Mouse (Mus musculus) small intestine, adult 2 months (tissue): ENCODE measurements around the gene Cpsf6. TPM values are rescaled to one million over a fixed set of nuclear protein-coding genes. Genes with fewer than 3 reads are reported as not detected.

ENCODE experiments used
- H3K27ac ChIP-seq: fragments of 200-500 bp; 2 replicates; pipeline ENCODE4 v1.5.1; 2012; ENCODE audit warnings: low read depth, low read length, control low read depth, inconsistent platforms; ENCODE audit not compliant: insufficient read depth
- H3K27me3 ChIP-seq: fragments of 200-500 bp; 2 replicates; pipeline ENCODE4 v1.6.1; 2012; ENCODE audit warnings: mild to moderate bottlenecking, moderate library complexity, low read length, inconsistent platforms; ENCODE audit not compliant: control insufficient read depth, insufficient read depth
- H3K36me3 ChIP-seq: fragments of 200-500 bp; 2 replicates; pipeline ENCODE4 v1.6.1; 2012; ENCODE audit warnings: mild to moderate bottlenecking, low read length, control low read depth, inconsistent platforms; ENCODE audit not compliant: control insufficient read depth, insufficient read depth
- H3K4me1 ChIP-seq: fragments of 200-500 bp; 2 replicates; pipeline ENCODE4 v1.6.1; 2012; ENCODE audit warnings: low read length, inconsistent platforms, mixed read lengths; ENCODE audit not compliant: control insufficient read depth, insufficient read depth, insufficient read length
- H3K4me3 ChIP-seq: fragments of 200-500 bp; 2 replicates; pipeline ENCODE4 v1.5.1; 2012; ENCODE audit warnings: low read depth, mild to moderate bottlenecking, control low read depth, inconsistent platforms, low read length, moderate library complexity
- CTCF ChIP-seq: fragments of 200-500 bp; IDR thresholded peaks from 2 replicates; pipeline ENCODE4 v1.5.1; 2012; ENCODE audit warnings: low read depth, mild to moderate bottlenecking, control low read depth, inconsistent platforms, low read length, moderate library complexity, mixed read lengths; ENCODE audit not compliant: insufficient replicate concordance, insufficient read length; ENCODE audit errors: extremely low read depth
- POLR2A ChIP-seq: fragments of 200-500 bp; IDR thresholded peaks from 2 replicates; pipeline ENCODE4 v1.6.1; 2012; ENCODE audit warnings: low read depth, mild to moderate bottlenecking, control low read depth, inconsistent platforms, low read length, moderate library complexity
- WGBS: fragments of 180-500 bp; shearing (Covaris S2); methylation state at CpG from one replicate; pipeline ENCODE4 v1.1.7; 2018; 5-methylcytosine and 5-hydroxymethylcytosine counted together
- polyA plus RNA-seq: library from polyadenylated mRNA; depleted of rRNA; stranded (reverse); fragments of >200 nt; gene quantifications from 2 replicates; pipeline ENCODE4 v1.2.3, GENCODE M21; 2012; rRNA removed

The Cpsf6 gene
- 22.6 and 36.6 TPM in 2 replicates for polyA plus RNA-seq

GRCm38 (mm10) chr10:117379908-117380307, at the start of gene Cpsf6:
Gene Cpsf6, minus strand, starts transcription at chr10:117380015.
- H3K27me3 ChIP-seq: no peaks in the 10 kb centered on the region
- peaks cover 2% of the 10 kb centered on the region; the same call in 1 of the 2 replicates for H3K4me1 ChIP-seq
- TF ChIP-seq POLR2A: no peak
- no peak for TF ChIP-seq CTCF
- H3K27ac ChIP-seq: no peak within 1 kb of the TSS
- 52% methylated on average over 6 of the region's 6 CpGs for WGBS
- no peaks in the 10 kb centered on the region for H3K36me3 ChIP-seq
- H3K4me3 ChIP-seq: no peak within 1 kb of the TSS

- Histone ChIP-seq H3K27me3 (no peaks in the 10 kb centered on the region), H3K4me3 (no peak overlapping the region), H3K27ac (no peak overlapping the region), H3K4me1 (no peaks in the 10 kb centered on the region), H3K36me3 (no peaks in the 10 kb centered on the region)
- 72% methylated on average over 1 of the region's 1 CpGs for WGBS
- TF ChIP-seq CTCF: no peak
- no peak for TF ChIP-seq POLR2A
Measured at GRCm38 (mm10) chr10:117426615-117426969, 46.8 kb upstream of the Cpsf6 start.

- H3K27ac ChIP-seq: no peak overlapping the region
- no peaks in the 10 kb centered on the region for H3K27me3 ChIP-seq
- no peaks in the 10 kb centered on the region for H3K36me3 ChIP-seq
- H3K4me3 ChIP-seq: no peak overlapping the region
- TF ChIP-seq CTCF (no peak), POLR2A (no peak)
- no peaks in the 10 kb centered on the region for H3K4me1 ChIP-seq
- WGBS: 71% methylated on average over 11 of the region's 11 CpGs
Measured at GRCm38 (mm10) chr10:117425907-117426614, 46.2 kb upstream of the Cpsf6 start.

GRCm38 (mm10) chr10:117425013-117425412, 45.2 kb upstream of the Cpsf6 start:
- H3K27me3 ChIP-seq: no peaks in the 10 kb centered on the region
- H3K27ac ChIP-seq: no peak overlapping the region
- no peak overlapping the region for H3K4me3 ChIP-seq
- H3K36me3 ChIP-seq: no peaks in the 10 kb centered on the region
- no peaks in the 10 kb centered on the region for H3K4me1 ChIP-seq
- 94% methylated on average over 5 of the region's 5 CpGs for WGBS
- TF ChIP-seq CTCF (no peak), POLR2A (no peak)

GRCm38 (mm10) chr10:117424146-117424905, 44.5 kb upstream of the Cpsf6 start:
- H3K4me1 ChIP-seq: no peaks in the 10 kb centered on the region
- no peak overlapping the region for H3K27ac ChIP-seq
- WGBS: 51% methylated on average over 3 of the region's 3 CpGs
- no peaks in the 10 kb centered on the region for H3K36me3 ChIP-seq
- no peak overlapping the region for H3K4me3 ChIP-seq
- TF ChIP-seq POLR2A (no peak), CTCF (no peak)
- no peaks in the 10 kb centered on the region for H3K27me3 ChIP-seq

GRCm38 (mm10) chr10:117423025-117424002, 43.5 kb upstream of the Cpsf6 start:
- H3K27me3 ChIP-seq: no peaks in the 10 kb centered on the region
- TF ChIP-seq CTCF (no peak), POLR2A (no peak)
- H3K27ac ChIP-seq: no peak overlapping the region
- H3K36me3 ChIP-seq: no peaks in the 10 kb centered on the region
- WGBS: 85% methylated on average over 17 of the region's 17 CpGs
- no peak overlapping the region for H3K4me3 ChIP-seq
- H3K4me1 ChIP-seq: peaks cover 2% of the 10 kb centered on the region; the same call in 1 of the 2 replicates
